In genomic region chr1:36797481-36797880, GRCm38 (mm10) we compare ENCODE assay signal across 11 mouse cellular contexts. TPM values are rescaled to one million over a fixed set of nuclear protein-coding genes. Genes with fewer than 3 reads are reported as not detected.
DNase-seq lines count a peak whose midpoint lies in the region; ATAC-seq and TF ChIP-seq lines count a peak whose summit lies in the region.
"Had no signal": no experiment of that assay in that cellular context is flagged by ENCODE, and none has a peak within 500 bp of the region (broad histone marks: within the 10 kb centered on the region; RNA-seq: fewer than 3 reads in every experiment).

No protein-coding gene starts in this region.

- no peak overlapping the region for H3K4me3 ChIP-seq in bone marrow, adult 2 months (replicated peaks; ENCODE audit: control insufficient read depth, low read depth, low read length)
- no peak overlapping the region for H3K4me3 ChIP-seq in forebrain, embryonic 12.5 days (replicated peaks)
- H3K4me3 ChIP-seq: erythroblast, embryonic 14.5 days; heart, embryonic 15.5 days; neural tube, embryonic 13.5 days had no signal

- H3K36me3 ChIP-seq in forebrain, embryonic 12.5 days (replicated peaks), result peaks cover 88% of the 10 kb centered on the region

- no peaks in the 10 kb centered on the region for H3K27me3 ChIP-seq in forebrain, embryonic 12.5 days
- H3K27me3 ChIP-seq: heart, embryonic 15.5 days; neural tube, embryonic 13.5 days had no signal

- peak overlapping the region; percentile 25; the same call in 1 of the 2 replicates for H3K27ac ChIP-seq in bone marrow, adult 2 months (ENCODE audit: control insufficient read depth, insufficient read depth, low read depth, low read length, poor library complexity)
- H3K27ac ChIP-seq in forebrain, embryonic 12.5 days, result no peak overlapping the region
- H3K27ac ChIP-seq: heart, embryonic 15.5 days; neural tube, embryonic 13.5 days had no signal

- WGBS in bone marrow, adult 2 months, result 14% methylated on average over 10 of the region's 10 CpGs
- 87% methylated on average over 10 of the region's 10 CpGs for WGBS in forebrain, embryonic 12.5 days

- no peak for TF ChIP-seq CTCF in bone marrow, adult 2 months (IDR thresholded peaks at IDR 0.05; ENCODE audit: control insufficient read depth, insufficient read depth, low read length)

- no peak for TF ChIP-seq POLR2A in bone marrow, adult 2 months (IDR thresholded peaks at IDR 0.05; ENCODE audit: borderline replicate concordance, control insufficient read depth, low read depth, low read length)

- no peaks in the 10 kb centered on the region for H3K9me3 ChIP-seq in forebrain, embryonic 12.5 days
- H3K9me3 ChIP-seq: heart, embryonic 15.5 days; neural tube, embryonic 13.5 days had no signal

- no peak overlapping the region for H3K4me2 ChIP-seq in forebrain, embryonic 12.5 days
- H3K4me2 ChIP-seq: heart, embryonic 15.5 days; neural tube, embryonic 13.5 days had no signal

- no peak for ATAC-seq in forebrain, embryonic 12.5 days (ENCODE audit: low FRiP score)

- peaks cover 4% of the 10 kb centered on the region; the same call in 1 of the 2 replicates for H3K4me1 ChIP-seq in bone marrow, adult 2 months (ENCODE audit: control insufficient read depth, insufficient read depth, low read length)
- H3K4me1 ChIP-seq in forebrain, embryonic 12.5 days, result no peaks in the 10 kb centered on the region
- H3K4me1 ChIP-seq: heart, embryonic 15.5 days; neural tube, embryonic 13.5 days had no signal

- DNase-seq in B cell, adult 2 months, result peak; percentile 61 to 67
- peak; percentile 76 for DNase-seq in layer of hippocampus, adult 9-11 months
- DNase-seq in right cerebral cortex, postnatal 10 days (ENCODE audit: low spot score in 2 of 2), result peak; percentile 78 to 81
- DNase-seq in gastrocnemius, postnatal 4 days (ENCODE audit: low spot score in 2 of 2), result no peak
- no peak for DNase-seq in adrenal gland, postnatal 10 days
- DNase-seq in cerebellum, postnatal 25 days, result no peak

- no peak overlapping the region for H3K9ac ChIP-seq in forebrain, embryonic 12.5 days
- H3K9ac ChIP-seq: heart, embryonic 15.5 days; neural tube, embryonic 13.5 days had no signal

RNA-seq across cellular contexts. Expression of gene Zap70, which starts 35.9 kb away (rescaled TPM):
- polyA plus RNA-seq in bone marrow, adult 2 months (2011; ENCODE audit: insufficient read depth, insufficient read length, low replicate concordance, missing spikeins), result 4.8 and 5.3 TPM in 2 replicates
- under 1 TPM; 0.21 to 0.49 TPM for total RNA-seq in gastrocnemius, postnatal 4 days (2021)
- 1 to 10 TPM; 2.1 to 2.4 TPM for total RNA-seq in adrenal gland, postnatal 10 days (2021)
- polyA plus RNA-seq in forebrain, embryonic 12.5 days (2016; fragmentation: Nextera tagmentation; extraction: Ambion mirVana), result 0.41 and 0.55 TPM in 2 replicates
- polyA plus RNA-seq: erythroblast, embryonic 14.5 days had no signal

Comparison
In these comparisons a context has a peak if more than half of its experiments do, and no peak if none do; other contexts are left out.
1. DNase-seq: peak in B cell, adult 2 months (2 of 2), layer of hippocampus, adult 9-11 months (single experiment) and right cerebral cortex, postnatal 10 days (2 of 2); none in gastrocnemius, postnatal 4 days (0 of 2), adrenal gland, postnatal 10 days (single experiment) and cerebellum, postnatal 25 days (0 of 2).